Mouse (Mus musculus): ENCODE data around the gene Bag2.

- TF ChIP-seq POLR2A (IDR thresholded peaks at IDR 0.05; ENCODE audit: insufficient read length, low read depth) (no peak), POLR2AphosphoS2 (IDR thresholded peaks at IDR 0.05; ENCODE audit: insufficient read length, low read depth) (peak; percentile 70), USF1 (IDR thresholded peaks at IDR 0.05; ENCODE audit: low read depth) (no peak)
These were observed 893 bp upstream of the Bag2 start for GRCm38 (mm10) chr1:33758488-33758887.
